Mouse (Mus musculus): ENCODE data around the gene Acsm4. TPM values are rescaled to one million over a fixed set of nuclear protein-coding genes. Genes with fewer than 3 reads are reported as not detected.
A peak's percentile ranks its signal among the peaks of the same experiment; 100 is the strongest.
"Not testable (repeated sequence)": the region's sequence is repeated elsewhere in the genome, so short reads cannot be mapped to it uniquely, and the experiment has no call there.

Acsm4 gene
- total RNA-seq (2021) = not detected

GRCm38 (mm10) chr7:119689726-119690125, at the start of gene Acsm4:
Acsm4 (plus strand) TSS chr7:119690026.
- DNase-seq (ENCODE audit: extremely low spot score in 1 of 2, low spot score in 2 of 2) = no peak
- intact Hi-C loops (cut with DNase I) = no loop called here

- no peak for DNase-seq (ENCODE audit: extremely low spot score in 1 of 2, low spot score in 2 of 2)
- intact Hi-C loops (cut with DNase I) = no loop called here
Measured at GRCm38 (mm10) chr7:119642307-119642706, 47.5 kb upstream of the Acsm4 start.

- no peak for DNase-seq (ENCODE audit: extremely low spot score in 1 of 2, low spot score in 2 of 2)
- intact Hi-C loops (cut with DNase I) = no loop called here
Measured at GRCm38 (mm10) chr7:119667893-119668292, 21.9 kb upstream of the Acsm4 start.

- no peak for DNase-seq (ENCODE audit: extremely low spot score in 1 of 2, low spot score in 2 of 2)
- intact Hi-C loops (cut with DNase I) = loop anchor here (10.0 kb wide), 2 partner anchors 534 to 654 kb away; partner anchors contain the start of genes Abca14, Abca15 and Crym
Measured at GRCm38 (mm10) chr7:119670395-119670794, 19.4 kb upstream of the Acsm4 start.

GRCm38 (mm10) chr7:119670925-119671324, 18.9 kb upstream of the Acsm4 start:
- intact Hi-C loops (cut with DNase I) = loop anchor here (10.0 kb wide), 2 partner anchors 534 to 654 kb away; partner anchors contain the start of genes Abca14, Abca15 and Crym
- DNase-seq (ENCODE audit: extremely low spot score in 1 of 2, low spot score in 2 of 2) = no peak

GRCm38 (mm10) chr7:119673465-119673864, 16.4 kb upstream of the Acsm4 start:
- intact Hi-C loops (cut with DNase I) = loop anchor here (10.0 kb wide), 2 partner anchors 531 to 651 kb away; partner anchors contain the start of genes Abca14, Abca15 and Crym
- peak; percentile 25 to 44 for DNase-seq (ENCODE audit: extremely low spot score in 1 of 2, low spot score in 2 of 2)

GRCm38 (mm10) chr7:119680107-119680506, 9.7 kb upstream of the Acsm4 start:
- intact Hi-C loops (cut with DNase I) = no loop called here
- DNase-seq (ENCODE audit: extremely low spot score in 1 of 2, low spot score in 2 of 2) = no peak

GRCm38 (mm10) chr7:119682699-119683098, 7.1 kb upstream of the Acsm4 start:
- intact Hi-C loops (cut with DNase I) = no loop called here
- no peak for DNase-seq (ENCODE audit: extremely low spot score in 1 of 2, low spot score in 2 of 2)

- intact Hi-C loops (cut with DNase I) = no loop called here
- DNase-seq (ENCODE audit: extremely low spot score in 1 of 2, low spot score in 2 of 2) = no peak
Measured at GRCm38 (mm10) chr7:119692302-119692701, 2.5 kb downstream of the Acsm4 start.

- no peak for DNase-seq (ENCODE audit: extremely low spot score in 1 of 2, low spot score in 2 of 2)
- intact Hi-C loops (cut with DNase I) = no loop called here
Measured at GRCm38 (mm10) chr7:119694926-119695325, 5.1 kb downstream of the Acsm4 start.

- no peak for DNase-seq (ENCODE audit: extremely low spot score in 1 of 2, low spot score in 2 of 2)
- intact Hi-C loops (cut with DNase I) = no loop called here
Measured at GRCm38 (mm10) chr7:119714111-119714510, 24.3 kb downstream of the Acsm4 start.

GRCm38 (mm10) chr7:119720253-119720946, 30.6 kb downstream of the Acsm4 start, which contains the start of gene Thumpd1:
Thumpd1 (minus strand) TSS chr7:119720798.
- intact Hi-C loops (cut with DNase I) = no loop called here
- peak; percentile 94 to 97 for DNase-seq (ENCODE audit: extremely low spot score in 1 of 2, low spot score in 2 of 2)

- no peak for DNase-seq (ENCODE audit: extremely low spot score in 1 of 2, low spot score in 2 of 2)
- intact Hi-C loops (cut with DNase I) = no loop called here
Measured at GRCm38 (mm10) chr7:119720947-119721310, 31.1 kb downstream of the Acsm4 start.

- intact Hi-C loops (cut with DNase I) = no loop called here
- no peak for DNase-seq (ENCODE audit: extremely low spot score in 1 of 2, low spot score in 2 of 2)
Measured at GRCm38 (mm10) chr7:119727621-119728020, 37.8 kb downstream of the Acsm4 start.

- DNase-seq (ENCODE audit: extremely low spot score in 1 of 2, low spot score in 2 of 2); intact Hi-C loops (cut with DNase I): not testable (repeated sequence)
Measured at GRCm38 (mm10) chr7:119731262-119731661, 41.4 kb downstream of the Acsm4 start.

GRCm38 (mm10) chr7:119738877-119739276, 49.1 kb downstream of the Acsm4 start:
- DNase-seq (ENCODE audit: extremely low spot score in 1 of 2, low spot score in 2 of 2) = no peak
- intact Hi-C loops (cut with DNase I) = no loop called here

- intact Hi-C loops (cut with DNase I); DNase-seq (ENCODE audit: extremely low spot score in 1 of 2, low spot score in 2 of 2): not testable (repeated sequence)
Measured at GRCm38 (mm10) chr7:119739798-119740468, 50.1 kb downstream of the Acsm4 start.

- intact Hi-C loops (cut with DNase I) = no loop called here
- DNase-seq (ENCODE audit: extremely low spot score in 1 of 2, low spot score in 2 of 2) = no peak
Measured at GRCm38 (mm10) chr7:119744321-119744720, 54.5 kb downstream of the Acsm4 start.

- intact Hi-C loops (cut with DNase I) = no loop called here
- no peak for DNase-seq (ENCODE audit: extremely low spot score in 1 of 2, low spot score in 2 of 2)
Measured at GRCm38 (mm10) chr7:119745869-119746268, 56.0 kb downstream of the Acsm4 start.

GRCm38 (mm10) chr7:119748761-119749160, 58.9 kb downstream of the Acsm4 start:
- no peak for DNase-seq (ENCODE audit: extremely low spot score in 1 of 2, low spot score in 2 of 2)
- intact Hi-C loops (cut with DNase I) = no loop called here
